Mouse (Mus musculus) heart, adult 9 months (tissue): ENCODE data around the gene 4930402H24Rik.

Source experiments
- DNase-seq, 2 experiments: peaks; one replicate each; pipeline ENCODE4 v3.0.0; 2022; ENCODE audit warnings: low spot score in 2 of 2

Gene 4930402H24Rik

GRCm38 (mm10) chr2:130731855-130732254 is 174.4 kb downstream of the 4930402H24Rik start:
- DNase-seq, result no peak

DNA sequence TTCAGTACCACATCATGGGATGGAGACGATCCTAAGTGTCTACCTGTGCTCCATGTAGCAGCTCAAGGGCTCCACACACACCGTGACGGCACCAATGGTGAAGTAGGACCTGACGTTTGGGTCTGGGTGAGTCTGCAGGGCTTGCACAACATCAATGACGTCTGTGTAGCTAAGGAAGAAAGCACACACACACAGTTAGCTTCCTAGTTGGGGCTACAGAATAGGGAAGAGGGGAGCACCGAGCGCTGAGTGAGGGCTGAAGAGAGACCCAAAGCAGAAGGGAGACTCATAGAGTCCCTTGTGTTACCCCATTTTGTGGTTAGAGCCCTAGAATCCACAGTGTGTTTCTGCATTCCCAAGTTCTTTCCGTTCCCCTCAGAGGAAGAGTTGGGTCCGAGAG is 175.5 kb downstream of the 4930402H24Rik start:
- DNase-seq, result no peak

DNA sequence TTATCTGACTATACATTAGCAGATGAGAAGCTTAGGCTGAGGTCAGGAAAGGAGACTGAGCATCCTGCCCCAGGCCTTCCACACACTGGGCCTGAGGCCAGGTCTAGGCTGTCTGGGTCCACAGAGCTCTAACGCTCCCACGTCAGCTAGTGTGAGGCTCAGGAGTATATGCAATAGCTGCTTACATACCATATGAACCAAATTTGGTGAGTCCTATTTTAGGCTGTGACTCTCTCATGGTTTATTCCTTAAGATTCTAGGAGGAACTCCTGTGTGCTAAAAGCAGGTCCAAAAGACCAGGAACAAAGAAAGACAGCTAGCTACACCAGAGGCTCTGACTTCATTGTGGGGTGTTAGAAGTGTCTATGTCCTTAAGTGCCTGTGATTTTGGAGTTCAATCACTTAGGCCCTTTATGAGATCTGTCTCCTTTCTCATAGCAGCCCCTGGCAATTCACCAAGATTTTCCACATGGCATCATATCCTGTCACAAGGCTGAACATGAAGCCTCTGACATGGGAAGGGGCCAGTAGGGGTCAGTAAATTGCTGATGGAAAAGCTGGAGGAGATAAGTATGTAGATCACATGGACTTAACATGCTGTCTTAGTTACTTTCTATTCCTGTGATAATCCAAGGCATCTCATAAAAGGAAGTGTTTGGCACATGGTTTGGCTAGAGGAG is 177.2 kb downstream of the 4930402H24Rik start:
- DNase-seq, result no peak

GRCm38 (mm10) chr2:130727752-130728151 is 178.5 kb downstream of the 4930402H24Rik start:
- DNase-seq, result no peak

- no peak for DNase-seq
Observed at GRCm38 (mm10) chr2:130724369-130724768, 181.8 kb downstream of the 4930402H24Rik start.

GRCm38 (mm10) chr2:130717951-130718350 is 188.3 kb downstream of the 4930402H24Rik start:
- no peak for DNase-seq

DNA sequence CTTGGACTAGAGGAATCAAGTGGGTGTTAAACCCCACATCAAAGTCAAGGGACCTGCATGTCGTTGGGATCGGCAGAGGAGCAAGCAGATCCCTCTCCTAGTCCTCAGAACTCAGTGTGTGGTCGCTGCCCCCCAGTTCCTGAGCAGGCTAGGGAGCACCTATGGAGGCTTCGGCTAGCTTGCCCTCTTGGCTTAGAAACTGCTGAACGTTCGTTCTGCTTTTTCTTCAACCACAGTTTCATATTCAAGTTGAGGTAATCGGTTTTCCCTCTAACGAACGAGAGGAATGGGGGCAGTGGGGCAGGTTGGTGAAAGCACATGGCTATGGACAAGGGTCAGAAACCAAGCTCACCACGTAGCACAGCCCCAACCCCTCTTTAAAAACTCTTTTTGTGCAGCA is 199.1 kb downstream of the 4930402H24Rik start:
- no peak for DNase-seq

GRCm38 (mm10) chr2:130706602-130707001 is 199.6 kb downstream of the 4930402H24Rik start:
- DNase-seq, result no peak

DNA sequence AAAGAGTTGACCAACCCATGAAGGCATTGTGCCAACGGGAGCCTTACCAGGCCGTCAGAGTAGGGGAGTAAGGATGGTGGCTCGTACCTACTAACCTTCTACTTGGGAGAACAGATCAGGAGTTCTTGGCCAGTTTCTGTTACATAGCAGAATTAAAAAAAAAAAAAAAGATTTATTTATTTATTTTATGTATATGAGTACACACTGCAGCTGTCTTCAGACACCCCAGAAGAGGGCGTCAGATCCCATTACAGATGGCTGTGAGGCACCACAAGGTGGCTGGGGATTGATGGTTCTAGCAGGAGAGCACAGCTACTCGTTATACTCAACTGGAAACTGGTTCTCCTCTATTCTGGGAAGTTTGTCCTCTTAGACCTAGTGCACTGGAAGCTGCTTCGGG is 201.0 kb downstream of the 4930402H24Rik start:
- DNase-seq, result no peak

- DNase-seq, result peak in 1 of 2 experiments; percentile 11
Observed at GRCm38 (mm10) chr2:130704040-130705001, 201.9 kb downstream of the 4930402H24Rik start.

DNA sequence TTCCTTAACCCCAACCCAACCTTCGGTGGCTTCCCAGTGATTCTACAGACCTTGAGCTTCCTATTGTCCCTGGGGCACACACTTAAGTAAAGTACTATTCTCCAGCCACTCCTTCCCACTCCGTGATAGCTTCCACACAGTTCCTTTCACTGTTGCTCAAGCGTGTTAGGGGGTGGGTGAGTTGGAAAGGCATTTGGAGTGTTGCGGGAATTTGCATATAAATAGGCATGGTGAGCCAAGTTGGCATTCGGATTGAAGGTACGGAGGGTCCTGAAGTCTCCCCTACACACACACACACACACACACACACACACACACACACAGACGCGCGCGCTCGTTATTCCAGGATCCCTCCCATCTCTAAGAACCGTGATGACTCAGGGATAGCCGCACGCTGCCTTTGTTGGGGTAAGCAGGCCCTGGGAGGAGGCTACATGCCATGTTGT is 208.4 kb downstream of the 4930402H24Rik start:
- DNase-seq, result no peak

DNA sequence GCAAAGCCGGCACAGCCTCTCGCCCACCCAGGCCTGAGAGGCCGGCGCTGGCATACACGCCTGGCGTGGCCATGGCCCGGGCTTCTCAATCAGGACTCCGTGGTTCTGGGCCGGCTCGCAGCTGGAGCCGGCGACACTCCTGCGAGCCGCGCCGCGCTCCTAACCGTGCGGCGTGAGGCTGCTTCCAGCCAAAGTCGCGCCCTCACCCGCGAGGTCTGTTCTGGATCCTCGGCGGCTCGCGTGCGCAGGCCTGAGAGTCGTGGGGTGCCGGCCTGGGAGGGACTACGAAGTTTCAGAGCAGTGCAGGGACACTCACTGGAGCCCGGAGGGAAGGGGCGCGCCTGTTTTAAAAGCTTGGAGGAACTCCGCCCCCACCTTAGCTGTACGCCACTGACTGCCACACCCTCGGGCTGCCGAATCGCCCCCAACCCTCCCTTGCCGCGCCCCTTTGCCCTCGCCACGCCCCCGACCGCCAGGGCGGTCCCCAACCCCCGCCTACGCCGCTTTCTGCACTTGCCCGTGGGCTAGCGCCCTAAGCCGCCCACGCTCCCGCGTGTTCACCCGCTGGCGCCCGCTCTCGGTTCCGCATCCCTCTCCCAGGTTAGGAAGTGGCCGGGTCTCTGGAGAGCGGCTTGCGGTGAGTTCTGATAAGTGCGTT is 208.9 kb downstream of the 4930402H24Rik start, which contains the start of gene Slc4a11:
Gene Slc4a11 (minus strand): TSS at position 367 of the 658 bp plus-strand sequence.
- DNase-seq, result peak; percentile 26 to 29

DNA sequence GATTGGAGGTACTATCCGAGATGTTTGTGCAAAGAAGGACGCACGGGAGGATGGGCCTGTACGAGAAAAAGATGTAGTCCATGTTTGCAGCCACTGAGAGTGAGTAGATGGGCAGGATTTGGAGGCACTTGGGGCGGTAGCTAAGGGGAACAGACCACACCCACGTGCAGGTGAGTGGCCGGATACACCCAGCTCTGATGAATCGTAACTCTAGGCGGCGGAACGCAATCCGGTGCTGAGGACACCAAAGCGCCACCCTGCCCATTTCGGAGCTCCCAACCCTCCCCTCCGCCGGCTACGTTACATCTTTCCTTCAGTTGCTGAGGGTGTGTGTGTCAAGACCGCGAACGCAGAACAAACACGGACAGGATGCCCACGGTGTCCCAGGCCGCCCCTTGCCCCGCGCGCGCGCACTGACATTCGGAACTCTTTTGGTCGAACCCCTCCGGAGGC is 209.5 kb downstream of the 4930402H24Rik start:
- no peak for DNase-seq

- no peak for DNase-seq
Observed at GRCm38 (mm10) chr2:130693563-130693962, 212.6 kb downstream of the 4930402H24Rik start.

DNA sequence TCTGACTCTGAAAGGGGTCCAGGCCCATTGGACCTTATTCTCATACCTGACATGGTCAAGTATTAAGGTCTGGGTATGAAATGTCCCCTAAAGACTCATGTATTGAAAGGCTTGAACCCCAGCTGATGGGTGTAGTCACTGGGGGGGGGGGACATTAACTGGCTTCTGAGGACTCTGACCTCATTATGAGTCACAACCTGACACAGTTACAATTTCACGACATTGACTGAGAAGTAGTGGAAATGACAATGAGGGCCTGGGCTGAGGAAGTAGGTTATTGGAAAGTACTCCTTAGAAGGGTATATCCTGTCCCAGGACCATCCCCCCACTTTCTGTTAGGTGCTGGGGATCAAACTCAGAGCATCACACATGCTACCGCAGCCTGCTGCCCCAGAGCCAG is 217.2 kb downstream of the 4930402H24Rik start:
- no peak for DNase-seq

DNA sequence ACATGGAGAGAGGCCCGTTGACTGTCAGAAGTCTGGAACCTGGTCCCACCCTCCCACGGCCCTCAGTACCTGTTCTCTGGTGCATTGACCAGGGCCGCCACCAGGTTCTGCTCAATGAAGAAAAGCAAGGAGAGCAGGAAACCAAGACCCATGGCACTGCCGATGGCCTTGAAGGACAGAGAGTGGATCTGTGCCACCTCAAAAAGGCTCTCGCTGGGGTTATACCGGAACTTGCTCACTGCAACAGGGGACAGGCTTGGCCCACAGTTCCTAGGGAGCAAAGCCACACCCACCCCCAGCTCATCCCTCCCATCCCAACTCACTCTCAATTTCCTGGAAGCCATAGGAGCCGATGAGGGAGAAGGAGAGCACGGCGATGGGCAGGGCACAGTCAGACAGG is 220.8 kb downstream of the 4930402H24Rik start:
- DNase-seq, result no peak

- no peak for DNase-seq
Observed at GRCm38 (mm10) chr2:130681531-130681930, 224.7 kb downstream of the 4930402H24Rik start.

DNA sequence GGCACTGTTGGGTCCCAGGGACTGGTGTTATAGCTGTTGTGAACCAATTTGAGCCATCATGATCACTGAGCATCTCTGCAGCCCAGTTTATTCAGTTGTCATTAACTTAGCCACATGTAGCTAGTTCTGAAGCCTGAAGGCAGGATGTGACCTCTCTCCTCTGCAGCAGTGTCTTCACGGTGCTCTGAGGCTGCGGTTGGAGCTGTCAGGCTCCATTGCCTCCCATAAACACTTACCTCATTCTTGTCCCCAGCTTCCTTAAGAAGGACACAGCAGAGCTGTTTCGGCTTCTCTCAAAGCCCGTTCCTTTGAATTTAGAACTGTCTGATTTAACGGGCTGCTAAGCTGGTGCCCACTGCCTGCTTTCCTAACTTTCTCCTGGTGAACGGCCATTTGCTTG is 226.3 kb downstream of the 4930402H24Rik start:
- no peak for DNase-seq

- no peak for DNase-seq
Observed at GRCm38 (mm10) chr2:130679154-130679553, 227.1 kb downstream of the 4930402H24Rik start.

GRCm38 (mm10) chr2:130677211-130677610 is 229.0 kb downstream of the 4930402H24Rik start:
- DNase-seq, result no peak

GRCm38 (mm10) chr2:130667559-130667958 is 238.6 kb downstream of the 4930402H24Rik start, which contains the start of gene Itpa:
TSS of gene Itpa (plus strand) at chr2:130667610.
- DNase-seq, result peak; percentile 87 to 90
